Comparison of ENCODE assay signal across 9 mouse cellular contexts in genomic region chr8:119811925-119812324, GRCm38 (mm10). TPM values are rescaled to one million over a fixed set of nuclear protein-coding genes. Genes with fewer than 3 reads are reported as not detected.
DNase-seq lines count a peak whose midpoint lies in the region; ATAC-seq and TF ChIP-seq lines count a peak whose summit lies in the region.
"Had no signal": no experiment of that assay in that cellular context is flagged by ENCODE, and none has a peak within 500 bp of the region (broad histone marks: within the 10 kb centered on the region; RNA-seq: fewer than 3 reads in every experiment).

No protein-coding gene starts in this region.

- H3K9me3 ChIP-seq in midbrain, postnatal 0 days (ENCODE audit: low read length): no peaks in the 10 kb centered on the region
- no peaks in the 10 kb centered on the region for H3K9me3 ChIP-seq in midbrain, embryonic 14.5 days (ENCODE audit: control insufficient read depth, low read length)
- H3K9me3 ChIP-seq: limb, embryonic 15.5 days had no signal

- 0 out of 2 replicates have a peak overlapping the region, but pooled peaks have one; percentile 6 for H3K27ac ChIP-seq in midbrain, postnatal 0 days (ENCODE audit: low read depth, low read length)
- no peak overlapping the region for H3K27ac ChIP-seq in midbrain, embryonic 14.5 days (replicated peaks; ENCODE audit: low read depth, low read length)
- H3K27ac ChIP-seq: limb, embryonic 15.5 days had no signal

- peak; percentile 51 for DNase-seq in embryo, embryonic 10 days (ENCODE audit: low spot score)
- no peak for DNase-seq in embryo, embryonic 11 days
- no peak for DNase-seq in midbrain, postnatal 0 days (ENCODE audit: low spot score)
- no peak for DNase-seq in midbrain, embryonic 14.5 days
- DNase-seq in lung, postnatal 25 days (ENCODE audit: low spot score): peak; percentile 68
- DNase-seq in thymus, postnatal 36 days: peak; percentile 49 to 63
- DNase-seq in gastrocnemius, postnatal 25 days: no peak
- no peak for DNase-seq in urinary bladder, postnatal 14 days (ENCODE audit: low spot score)

- ATAC-seq in midbrain, postnatal 0 days (ENCODE audit: low FRiP score): no peak
- ATAC-seq in midbrain, embryonic 14.5 days (ENCODE audit: low FRiP score, low TSS enrichment): no peak

- no peak overlapping the region for H3K9ac ChIP-seq in midbrain, postnatal 0 days (replicated peaks; ENCODE audit: low read length, poor library complexity, severe bottlenecking)
- no peak overlapping the region for H3K9ac ChIP-seq in midbrain, embryonic 14.5 days (replicated peaks; ENCODE audit: low read length)
- H3K9ac ChIP-seq: limb, embryonic 15.5 days had no signal

- 55% methylated on average over 6 of the region's 6 CpGs for WGBS in midbrain, postnatal 0 days
- WGBS in midbrain, embryonic 14.5 days: 63% methylated on average over 6 of the region's 6 CpGs

- TF ChIP-seq CTCF in midbrain, postnatal 0 days (IDR thresholded peaks at IDR 0.05): peak; percentile 37; the same call in 1 of the 2 replicates

- H3K27me3 ChIP-seq in midbrain, postnatal 0 days (ENCODE audit: insufficient read depth, low read length): no peaks in the 10 kb centered on the region
- H3K27me3 ChIP-seq in midbrain, embryonic 14.5 days (ENCODE audit: control insufficient read depth, insufficient read depth, low read length): no peaks in the 10 kb centered on the region
- H3K27me3 ChIP-seq: limb, embryonic 15.5 days had no signal

- no peak overlapping the region for H3K4me3 ChIP-seq in midbrain, postnatal 0 days (ENCODE audit: low read depth, low read length)
- no peak overlapping the region for H3K4me3 ChIP-seq in midbrain, embryonic 14.5 days (replicated peaks; ENCODE audit: low read depth, low read length)
- H3K4me3 ChIP-seq: limb, embryonic 15.5 days had no signal

- H3K36me3 ChIP-seq in midbrain, postnatal 0 days (ENCODE audit: insufficient read depth, low read length): peaks cover 18% of the 10 kb centered on the region
- H3K36me3 ChIP-seq in midbrain, embryonic 14.5 days (ENCODE audit: control insufficient read depth, insufficient read depth, low read length): peaks cover 14% of the 10 kb centered on the region

- peaks cover 3% of the 10 kb centered on the region; the same call in 1 of the 2 replicates for H3K4me1 ChIP-seq in midbrain, postnatal 0 days (ENCODE audit: insufficient read depth, low read length)
- peaks cover 22% of the 10 kb centered on the region for H3K4me1 ChIP-seq in midbrain, embryonic 14.5 days (ENCODE audit: control insufficient read depth, insufficient read depth, low read length)

- H3K4me2 ChIP-seq in midbrain, postnatal 0 days (ENCODE audit: low read depth, low read length, poor library complexity, severe bottlenecking): no peak overlapping the region
- H3K4me2 ChIP-seq in midbrain, embryonic 14.5 days (ENCODE audit: low read length): no peak overlapping the region
- H3K4me2 ChIP-seq: limb, embryonic 15.5 days had no signal

RNA-seq across cellular contexts. Expression of gene Cotl1, which starts 28.4 kb away (rescaled TPM):
- 223 and 238 TPM in 2 replicates for total RNA-seq in midbrain, postnatal 0 days (2014; rRNA removed)
- 112 and 119 TPM in 2 replicates for polyA plus RNA-seq in midbrain, postnatal 0 days (2015; fragmentation: Nextera tagmentation; extraction: Ambion mirVana)
- polyA plus RNA-seq in midbrain, embryonic 14.5 days (2014; fragmentation: Nextera tagmentation; extraction: Ambion mirVana): 291 and 381 TPM in 2 replicates
- total RNA-seq in gastrocnemius, postnatal 25 days (2021): 10 to 100 TPM in 1 of 2 experiments, 1 to 10 TPM in 1; 6.5 to 11.3 TPM

RNA-seq across cellular contexts. Expression of gene Tldc1, which starts 33.7 kb away (rescaled TPM):
- total RNA-seq in midbrain, postnatal 0 days (2014; rRNA removed): 18.5 and 20.4 TPM in 2 replicates
- polyA plus RNA-seq in midbrain, postnatal 0 days (2015; fragmentation: Nextera tagmentation; extraction: Ambion mirVana): 6.7 and 7.4 TPM in 2 replicates
- polyA plus RNA-seq in midbrain, embryonic 14.5 days (2014; fragmentation: Nextera tagmentation; extraction: Ambion mirVana): 5.8 and 6.3 TPM in 2 replicates
- total RNA-seq in gastrocnemius, postnatal 25 days (2021): 1 to 10 TPM; 3.2 to 4.0 TPM

RNA-seq across cellular contexts. Expression of gene Klhl36, which starts 50.1 kb away (rescaled TPM):
- total RNA-seq in midbrain, postnatal 0 days (2014; rRNA removed): 28.2 and 31.0 TPM in 2 replicates
- polyA plus RNA-seq in midbrain, postnatal 0 days (2015; fragmentation: Nextera tagmentation; extraction: Ambion mirVana): 19.5 and 21.0 TPM in 2 replicates
- polyA plus RNA-seq in midbrain, embryonic 14.5 days (2014; fragmentation: Nextera tagmentation; extraction: Ambion mirVana): 14.0 and 18.1 TPM in 2 replicates
- total RNA-seq in gastrocnemius, postnatal 25 days (2021): 1 to 10 TPM; 1.3 to 1.4 TPM

Comparison
In these comparisons a context has a peak if more than half of its experiments do, and no peak if none do; other contexts are left out.
1. DNase-seq: peak in embryo, embryonic 10 days (single experiment), lung, postnatal 25 days (single experiment) and thymus, postnatal 36 days (2 of 2); none in embryo, embryonic 11 days (single experiment), midbrain, postnatal 0 days (single experiment), midbrain, embryonic 14.5 days (single experiment), gastrocnemius, postnatal 25 days (single experiment) and urinary bladder, postnatal 14 days (single experiment).
2. RNA of gene Cotl1, which starts 28.4 kb away (total RNA-seq): 223 to 238 TPM in midbrain, postnatal 0 days; 6.5 to 11.3 TPM in gastrocnemius, postnatal 25 days; every median in the first group is over 10 times any median in the second.
3. RNA of gene Klhl36, which starts 50.1 kb away (total RNA-seq): 28.2 to 31.0 TPM in midbrain, postnatal 0 days; 1.3 to 1.4 TPM in gastrocnemius, postnatal 25 days; every median in the first group is over 10 times any median in the second.